Mouse (Mus musculus) liver, postnatal 0 days (tissue): ENCODE results near the gene Tada1.

ENCODE experiments used
- CTCF ChIP-seq: sonication (generic); IDR thresholded peaks from 2 replicates; pipeline ENCODE4 v1.5.1; 2016; ENCODE audit warnings: antibody characterized with exemption, low read depth
- EP300 ChIP-seq: IDR thresholded peaks from 2 replicates; pipeline ENCODE4 v1.6.1; 2016; ENCODE audit warnings: antibody characterized with exemption, low read depth, mild to moderate bottlenecking

DNA sequence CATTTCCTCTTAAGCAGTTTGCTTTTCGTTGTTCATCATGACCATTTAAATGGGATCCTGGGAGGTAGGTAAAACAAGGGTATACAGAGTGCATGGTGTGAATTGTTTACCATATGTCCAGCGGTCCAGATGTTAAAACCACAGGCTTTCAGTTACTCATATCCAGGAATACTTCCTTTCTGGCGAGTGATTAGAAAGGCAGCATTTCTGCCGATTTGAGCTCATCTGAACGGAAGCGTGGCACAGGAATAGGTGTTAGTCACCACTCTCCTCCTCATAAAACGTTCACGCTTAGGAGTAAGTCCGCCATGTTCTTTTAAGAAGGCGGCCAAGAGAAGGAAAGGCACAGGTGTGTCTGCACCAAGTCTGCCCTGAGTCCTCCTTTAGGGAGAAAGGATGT is 2.4 kb downstream of the Tada1 start:
- TF ChIP-seq EP300 = no peak
- TF ChIP-seq CTCF = no peak
